Mouse (Mus musculus): ENCODE measurements around the gene Zdhhc18. TPM values are rescaled to one million over a fixed set of nuclear protein-coding genes. Genes with fewer than 3 reads are reported as not detected.

Zdhhc18 gene
- polyA plus RNA-seq, 1 experiment, result 31.3 TPM

DNA sequence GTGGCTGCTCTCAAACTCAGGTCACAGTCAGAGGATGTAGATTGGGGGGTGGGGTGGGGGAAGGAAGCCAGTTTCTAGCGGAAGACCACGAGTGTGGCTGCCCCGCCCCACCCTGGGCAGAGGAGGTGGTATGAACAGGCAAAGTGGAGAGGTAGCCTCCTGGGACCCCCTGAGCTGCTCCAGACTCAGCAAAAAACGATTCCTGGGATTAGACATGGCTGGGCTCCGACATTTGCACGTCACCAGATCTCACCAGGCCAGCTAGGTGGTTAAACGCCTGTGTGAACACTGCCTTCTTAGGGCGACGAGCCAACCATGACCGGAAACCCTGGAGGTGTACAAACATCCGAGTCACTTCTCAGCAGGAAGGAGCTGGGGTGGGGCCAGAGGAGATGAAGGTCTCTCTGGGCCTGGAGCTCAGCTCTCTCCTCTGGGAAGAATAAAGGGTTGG lies 24.3 kb downstream of the Zdhhc18 start:
- H3K27ac ChIP-seq (ENCODE audit: insufficient read depth, low read length), result peak overlapping the region; percentile 37

DNA sequence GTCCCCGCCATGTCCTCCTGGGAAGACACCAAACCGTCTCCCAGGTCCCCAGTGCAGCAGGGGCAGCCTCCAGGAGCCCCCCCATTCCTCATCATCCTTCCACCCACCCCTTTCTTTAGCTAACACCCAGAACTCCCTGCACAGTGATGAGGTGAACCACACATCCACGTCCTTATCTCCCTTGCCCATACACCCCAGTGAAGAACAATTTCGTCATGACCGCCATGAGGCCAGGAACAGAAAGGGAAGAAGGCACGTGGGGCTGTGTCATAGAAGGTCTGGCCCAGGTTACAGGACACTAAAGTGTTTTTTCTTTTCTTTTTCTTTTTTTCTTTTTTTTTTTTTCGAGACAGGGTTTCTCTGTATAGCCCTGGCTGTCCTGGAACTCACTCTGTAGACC lies 25.1 kb downstream of the Zdhhc18 start:
- Histone ChIP-seq H3K4me3 (ENCODE audit: insufficient read depth, low read length) (no peak overlapping the region), H3K27ac (ENCODE audit: insufficient read depth, low read length) (no peak overlapping the region), H3K4me1 (ENCODE audit: control insufficient read depth, insufficient read depth, low read length) (peaks cover 18% of the 10 kb centered on the region)
- TF ChIP-seq POLR2A (IDR thresholded peaks at IDR 0.05; ENCODE audit: low read depth, low read length) (no peak), CTCF (IDR thresholded peaks at IDR 0.05; ENCODE audit: borderline replicate concordance, insufficient read depth, low read length) (no peak)

More for the DNA sequence above, 24.3 kb downstream of the Zdhhc18 start:
- TF ChIP-seq CTCF (IDR thresholded peaks at IDR 0.05; ENCODE audit: borderline replicate concordance, insufficient read depth, low read length), result no peak
- no peak for TF ChIP-seq POLR2A (IDR thresholded peaks at IDR 0.05; ENCODE audit: low read depth, low read length)
- Histone ChIP-seq H3K4me3 (ENCODE audit: insufficient read depth, low read length) (no peak overlapping the region), H3K4me1 (ENCODE audit: control insufficient read depth, insufficient read depth, low read length) (peaks cover 18% of the 10 kb centered on the region)

GRCm38 (mm10) chr4:133622161-133622695 lies 27.7 kb downstream of the Zdhhc18 start:
- TF ChIP-seq POLR2A (IDR thresholded peaks at IDR 0.05; ENCODE audit: low read depth, low read length) (no peak), CTCF (IDR thresholded peaks at IDR 0.05; ENCODE audit: borderline replicate concordance, insufficient read depth, low read length) (no peak)
- no peak overlapping the region for H3K27ac ChIP-seq (ENCODE audit: insufficient read depth, low read length)
- H3K4me3 ChIP-seq (ENCODE audit: insufficient read depth, low read length), result no peak overlapping the region
- H3K4me1 ChIP-seq (ENCODE audit: control insufficient read depth, insufficient read depth, low read length), result peaks cover 16% of the 10 kb centered on the region

DNA sequence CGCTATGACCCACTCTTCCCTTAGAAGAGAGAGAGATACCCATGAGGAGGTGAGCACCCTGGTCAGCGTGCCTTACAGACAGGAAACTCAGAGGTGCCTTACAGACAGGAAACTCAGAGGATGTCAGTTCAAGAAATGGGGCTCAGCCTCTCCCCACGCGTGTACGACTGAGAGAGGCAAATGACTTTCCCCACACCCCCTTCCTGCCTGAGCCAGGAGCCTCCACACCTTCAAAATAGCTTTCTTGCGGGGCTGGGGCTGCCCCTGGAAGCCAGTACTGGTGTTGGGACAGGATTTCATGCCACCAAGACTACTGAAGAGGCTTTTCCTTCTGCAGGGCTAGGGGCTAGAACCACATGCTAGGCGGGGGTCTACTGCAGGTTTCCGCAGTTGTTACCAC lies 29.3 kb downstream of the Zdhhc18 start:
- TF ChIP-seq CTCF (IDR thresholded peaks at IDR 0.05; ENCODE audit: borderline replicate concordance, insufficient read depth, low read length), result no peak
- no peak for TF ChIP-seq POLR2A (IDR thresholded peaks at IDR 0.05; ENCODE audit: low read depth, low read length)
- H3K4me3 ChIP-seq (ENCODE audit: insufficient read depth, low read length), result no peak overlapping the region
- no peak overlapping the region for H3K27ac ChIP-seq (ENCODE audit: insufficient read depth, low read length)
- H3K4me1 ChIP-seq (ENCODE audit: control insufficient read depth, insufficient read depth, low read length), result peaks cover 2% of the 10 kb centered on the region; the same call in 1 of the 2 replicates

DNA sequence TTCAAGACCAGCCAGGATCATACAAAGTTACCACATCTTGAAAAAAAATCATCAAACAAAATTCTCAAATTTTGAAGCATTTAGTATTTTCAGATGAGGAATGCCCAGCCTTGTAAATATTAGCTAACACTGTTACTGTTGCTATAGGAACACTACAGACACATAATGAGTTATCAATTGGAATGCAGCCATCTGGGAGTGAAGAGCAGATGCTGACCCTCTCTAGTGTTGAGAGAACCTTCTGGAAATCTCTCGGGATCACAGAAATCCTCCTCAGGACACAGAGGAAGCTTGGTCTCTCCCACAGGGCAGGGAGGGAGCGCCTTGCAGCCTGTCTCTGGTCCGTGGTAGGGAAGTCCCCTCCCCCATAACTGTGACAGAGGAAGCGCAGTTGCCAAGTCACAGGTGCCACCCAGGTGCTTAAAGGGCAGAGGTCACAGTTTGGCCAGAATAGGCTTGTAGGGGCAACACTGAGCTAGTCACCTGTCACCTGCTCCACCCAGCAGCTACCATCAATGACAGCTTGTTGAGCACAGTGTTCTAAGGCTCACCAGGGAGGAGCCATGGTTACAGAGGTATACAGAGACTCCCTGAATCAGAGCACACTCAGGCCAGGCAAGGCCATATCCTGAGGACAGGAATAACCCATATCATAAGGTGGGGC lies 30.3 kb downstream of the Zdhhc18 start:
- TF ChIP-seq POLR2A (IDR thresholded peaks at IDR 0.05; ENCODE audit: low read depth, low read length) (no peak), CTCF (IDR thresholded peaks at IDR 0.05; ENCODE audit: borderline replicate concordance, insufficient read depth, low read length) (no peak)
- Histone ChIP-seq H3K27ac (ENCODE audit: insufficient read depth, low read length) (no peak overlapping the region), H3K4me3 (ENCODE audit: insufficient read depth, low read length) (no peak overlapping the region), H3K4me1 (ENCODE audit: control insufficient read depth, insufficient read depth, low read length) (no peaks in the 10 kb centered on the region)

DNA sequence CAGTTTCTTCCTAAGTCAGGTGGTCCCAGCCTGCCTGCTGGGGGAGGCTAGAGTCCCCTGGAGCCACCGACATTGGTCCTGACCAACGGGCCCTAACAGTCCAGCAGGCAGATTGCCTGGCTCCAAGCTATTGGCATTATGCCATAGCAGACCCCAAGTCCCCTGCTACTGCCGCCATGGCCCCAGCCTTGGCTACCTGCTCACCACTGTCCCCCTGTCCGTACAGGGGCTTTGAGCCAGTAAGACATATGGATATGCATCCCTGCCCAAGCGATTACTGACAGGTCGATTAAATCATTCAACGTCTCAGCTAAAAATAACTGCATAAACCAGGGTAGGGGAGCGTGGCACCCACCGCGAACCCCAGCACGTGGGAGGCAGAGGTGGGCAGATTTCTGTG lies 32.0 kb downstream of the Zdhhc18 start:
- TF ChIP-seq CTCF (IDR thresholded peaks at IDR 0.05; ENCODE audit: borderline replicate concordance, insufficient read depth, low read length), result no peak
- Histone ChIP-seq H3K4me1 (ENCODE audit: control insufficient read depth, insufficient read depth, low read length) (no peaks in the 10 kb centered on the region), H3K27ac (ENCODE audit: insufficient read depth, low read length) (no peak overlapping the region), H3K4me3 (ENCODE audit: insufficient read depth, low read length) (no peak overlapping the region)

GRCm38 (mm10) chr4:133615416-133615815 lies 34.5 kb downstream of the Zdhhc18 start:
- Histone ChIP-seq H3K4me3 (ENCODE audit: insufficient read depth, low read length) (no peak overlapping the region), H3K27ac (ENCODE audit: insufficient read depth, low read length) (no peak overlapping the region), H3K4me1 (ENCODE audit: control insufficient read depth, insufficient read depth, low read length) (no peaks in the 10 kb centered on the region)
- TF ChIP-seq CTCF (IDR thresholded peaks at IDR 0.05; ENCODE audit: borderline replicate concordance, insufficient read depth, low read length) (no peak), POLR2A (IDR thresholded peaks at IDR 0.05; ENCODE audit: low read depth, low read length) (no peak)

DNA sequence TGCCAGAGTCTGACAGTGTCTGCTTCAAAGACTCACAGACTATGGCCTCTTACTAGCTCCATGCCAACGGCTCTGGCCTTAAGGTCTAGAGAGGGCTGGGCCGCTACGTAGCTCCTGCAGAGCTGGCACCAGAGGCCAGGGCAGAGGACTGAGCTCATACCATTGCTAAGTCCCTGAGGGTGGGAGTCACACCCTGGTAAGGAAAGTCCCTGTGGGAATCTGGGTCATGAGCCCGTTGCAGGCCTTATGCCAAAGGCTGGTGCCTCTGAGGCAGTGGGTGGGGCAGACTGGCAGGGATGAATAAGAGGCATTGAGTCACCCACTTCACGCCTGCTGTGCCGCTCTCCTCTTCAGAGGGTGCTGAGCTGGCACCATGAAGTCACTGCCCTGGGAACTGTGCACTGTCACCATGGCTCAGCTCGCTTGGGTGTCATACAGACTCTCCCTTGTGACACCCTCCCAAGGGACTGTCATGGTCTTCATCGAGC lies 35.6 kb downstream of the Zdhhc18 start:
- Histone ChIP-seq H3K27ac (ENCODE audit: insufficient read depth, low read length) (no peak overlapping the region), H3K4me3 (ENCODE audit: insufficient read depth, low read length) (no peak overlapping the region), H3K4me1 (ENCODE audit: control insufficient read depth, insufficient read depth, low read length) (no peaks in the 10 kb centered on the region)
- TF ChIP-seq CTCF (IDR thresholded peaks at IDR 0.05; ENCODE audit: borderline replicate concordance, insufficient read depth, low read length) (no peak), POLR2A (IDR thresholded peaks at IDR 0.05; ENCODE audit: low read depth, low read length) (no peak)

- H3K27ac ChIP-seq (ENCODE audit: insufficient read depth, low read length), result no peak overlapping the region
Measured at GRCm38 (mm10) chr4:133613867-133614266, 36.1 kb downstream of the Zdhhc18 start.

GRCm38 (mm10) chr4:133613026-133613425 lies 36.9 kb downstream of the Zdhhc18 start:
- Histone ChIP-seq H3K4me3 (ENCODE audit: insufficient read depth, low read length) (no peak overlapping the region), H3K27ac (ENCODE audit: insufficient read depth, low read length) (no peak overlapping the region)
- TF ChIP-seq CTCF (IDR thresholded peaks at IDR 0.05; ENCODE audit: borderline replicate concordance, insufficient read depth, low read length), result no peak
- TF ChIP-seq POLR2A (IDR thresholded peaks at IDR 0.05; ENCODE audit: low read depth, low read length), result no peak

More at GRCm38 (mm10) chr4:133613867-133614266, 36.1 kb downstream of the Zdhhc18 start:
- TF ChIP-seq CTCF (IDR thresholded peaks at IDR 0.05; ENCODE audit: borderline replicate concordance, insufficient read depth, low read length) (no peak), POLR2A (IDR thresholded peaks at IDR 0.05; ENCODE audit: low read depth, low read length) (no peak)
- Histone ChIP-seq H3K4me1 (ENCODE audit: control insufficient read depth, insufficient read depth, low read length) (no peaks in the 10 kb centered on the region), H3K4me3 (ENCODE audit: insufficient read depth, low read length) (no peak overlapping the region)

More at GRCm38 (mm10) chr4:133613026-133613425, 36.9 kb downstream of the Zdhhc18 start:
- H3K4me1 ChIP-seq (ENCODE audit: control insufficient read depth, insufficient read depth, low read length), result no peaks in the 10 kb centered on the region
